Mouse (Mus musculus) liver, postnatal 0 days (tissue): ENCODE measurements around the gene Pde2a. TPM values are rescaled to one million over a fixed set of nuclear protein-coding genes. Genes with fewer than 3 reads are reported as not detected.

ENCODE experiments used
- ATAC-seq: fragments of 200-750 bp; cut with Nextera tagmentation; 2 replicates; pipeline ENCODE4 v1.8.0; 2017; ENCODE audit warnings: mild to moderate bottlenecking, moderate library complexity
- DNase-seq: peaks from one replicate; pipeline ENCODE4 v3.0.0-alpha.2; 2016
- H3K27ac ChIP-seq: fragments of 300-500 bp; sonication (generic); 2 replicates; pipeline ENCODE4 v1.5.1; 2014; ENCODE audit warnings: antibody characterized with exemption, moderate library complexity, mild to moderate bottlenecking, low read depth
- H3K27me3 ChIP-seq: fragments of 300-500 bp; sonication (generic); 2 replicates; pipeline ENCODE4 v1.6.1; 2014; ENCODE audit warnings: low read length, control low read depth, mixed read lengths; ENCODE audit not compliant: insufficient read depth
- H3K36me3 ChIP-seq: fragments of 300-500 bp; sonication (generic); replicated peaks from 2 replicates; pipeline ENCODE4 v1.6.1; 2014; ENCODE audit warnings: mild to moderate bottlenecking, control low read depth, low read length, moderate library complexity, mixed read lengths; ENCODE audit not compliant: insufficient read depth
- H3K4me1 ChIP-seq: fragments of 300-500 bp; sonication (generic); 2 replicates; pipeline ENCODE4 v1.6.1; 2014; ENCODE audit warnings: antibody characterized with exemption, mild to moderate bottlenecking, control low read depth; ENCODE audit not compliant: insufficient read depth
- H3K4me2 ChIP-seq: fragments of 300-500 bp; sonication (generic); 2 replicates; pipeline ENCODE4 v1.6.1; 2014; ENCODE audit warnings: low read depth, mild to moderate bottlenecking, low read length, moderate library complexity, mixed read lengths
- H3K4me3 ChIP-seq: fragments of 300-500 bp; sonication (generic); 2 replicates; pipeline ENCODE4 v1.5.1; 2014; ENCODE audit warnings: low read depth, low read length
- H3K9ac ChIP-seq: fragments of 300-500 bp; sonication (generic); replicated peaks from 2 replicates; pipeline ENCODE4 v1.6.1; 2014; ENCODE audit warnings: mild to moderate bottlenecking, moderate library complexity
- H3K9me3 ChIP-seq: fragments of 300-500 bp; sonication (generic); 2 replicates; pipeline ENCODE4 v1.6.1; 2016; ENCODE audit warnings: mild to moderate bottlenecking, control low read depth, low read length, mixed read lengths
- CTCF ChIP-seq: sonication (generic); IDR thresholded peaks from 2 replicates; pipeline ENCODE4 v1.5.1; 2016; ENCODE audit warnings: antibody characterized with exemption, low read depth
- EP300 ChIP-seq: IDR thresholded peaks from 2 replicates; pipeline ENCODE4 v1.6.1; 2016; ENCODE audit warnings: antibody characterized with exemption, low read depth, mild to moderate bottlenecking
- WGBS: fragments of 180-500 bp; shearing (Covaris S2); extraction: QIAGEN DNeasy Blood & Tissue Kit; methylation state at CpG from one replicate; pipeline ENCODE4 v1.1.7; 2014; ENCODE audit not compliant: insufficient replicate concordance; 5-methylcytosine and 5-hydroxymethylcytosine counted together
- polyA plus RNA-seq: library from polyadenylated mRNA; unstranded; fragments of >200 nt; fragmentation: Nextera tagmentation; extraction: Ambion mirVana; gene quantifications from 2 replicates; pipeline ENCODE4 v1.2.1, GENCODE M21; 2015

Pde2a gene
- polyA plus RNA-seq: 14.8 and 15.8 TPM in 2 replicates

DNA sequence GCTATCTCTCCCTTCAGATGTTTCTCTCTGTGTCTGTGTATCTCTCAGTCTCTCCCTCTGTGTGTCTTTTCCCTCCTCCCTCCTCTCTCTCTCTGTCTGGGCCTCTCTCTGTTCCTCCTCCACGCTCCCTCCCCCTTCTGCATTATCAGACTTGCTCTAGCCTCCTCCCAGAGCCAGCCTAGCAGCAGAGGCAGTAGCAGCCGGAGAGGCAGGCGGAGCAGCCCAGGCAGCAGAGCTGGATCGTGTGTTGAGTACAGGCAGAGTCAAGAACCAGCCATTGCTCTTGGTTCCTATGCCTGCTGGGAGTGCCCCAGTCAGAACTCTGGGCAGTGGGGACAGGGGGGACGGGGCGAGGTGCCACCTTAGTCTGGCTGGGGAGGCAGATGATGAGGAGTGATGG is at the start of gene Pde2a:
TSS of gene Pde2a (plus strand) at position 163 of the 400 bp plus-strand sequence.
- H3K4me1 ChIP-seq: peaks cover 3% of the 10 kb centered on the region; the same call in 1 of the 2 replicates
- peaks cover 13% of the 10 kb centered on the region; the same call in 1 of the 2 replicates for H3K27me3 ChIP-seq
- no peak for DNase-seq
- TF ChIP-seq CTCF: no peak
- no peak for TF ChIP-seq EP300
- no peak within 1 kb of the TSS for H3K4me2 ChIP-seq
- 23% methylated on average over 6 of the region's 6 CpGs for WGBS
- no peak within 1 kb of the TSS for H3K27ac ChIP-seq
- no peaks in the 10 kb centered on the region for H3K9me3 ChIP-seq
- H3K9ac ChIP-seq: no peak within 1 kb of the TSS
- H3K4me3 ChIP-seq: no peak within 1 kb of the TSS
- no peak for ATAC-seq
- no peaks in the 10 kb centered on the region for H3K36me3 ChIP-seq

DNA sequence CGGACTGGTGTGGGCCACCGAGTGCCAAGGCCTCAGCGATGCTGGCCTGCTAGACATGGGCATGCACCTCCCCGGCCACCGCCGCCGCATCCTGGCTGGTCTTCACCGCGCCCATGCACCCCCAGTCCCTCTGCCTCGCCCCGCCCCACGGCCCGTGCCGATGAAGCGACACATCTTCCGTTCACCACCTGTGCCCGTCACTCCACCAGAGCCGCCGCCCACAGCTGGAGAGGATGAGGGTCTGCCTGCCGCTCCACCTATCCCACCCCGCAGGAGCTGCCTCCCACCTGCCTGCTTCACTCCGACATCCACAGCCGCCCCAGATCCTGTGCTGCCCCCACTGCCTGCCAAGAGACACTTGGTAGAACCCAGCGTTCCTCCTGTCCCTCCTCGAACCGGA is 48.4 kb upstream of the Pde2a start:
- TF ChIP-seq CTCF: no peak
- no peak for TF ChIP-seq EP300
- H3K4me1 ChIP-seq: peaks cover 22% of the 10 kb centered on the region
- H3K9me3 ChIP-seq: no peaks in the 10 kb centered on the region
- ATAC-seq (no peak), DNase-seq (no peak)
- no peak overlapping the region for H3K27ac ChIP-seq
- no peak overlapping the region for H3K4me2 ChIP-seq
- H3K9ac ChIP-seq: no peak overlapping the region
- no peak overlapping the region for H3K4me3 ChIP-seq
- 88% methylated on average over 21 of the region's 26 CpGs for WGBS
- peaks cover 17% of the 10 kb centered on the region for H3K36me3 ChIP-seq
- no peaks in the 10 kb centered on the region for H3K27me3 ChIP-seq

DNA sequence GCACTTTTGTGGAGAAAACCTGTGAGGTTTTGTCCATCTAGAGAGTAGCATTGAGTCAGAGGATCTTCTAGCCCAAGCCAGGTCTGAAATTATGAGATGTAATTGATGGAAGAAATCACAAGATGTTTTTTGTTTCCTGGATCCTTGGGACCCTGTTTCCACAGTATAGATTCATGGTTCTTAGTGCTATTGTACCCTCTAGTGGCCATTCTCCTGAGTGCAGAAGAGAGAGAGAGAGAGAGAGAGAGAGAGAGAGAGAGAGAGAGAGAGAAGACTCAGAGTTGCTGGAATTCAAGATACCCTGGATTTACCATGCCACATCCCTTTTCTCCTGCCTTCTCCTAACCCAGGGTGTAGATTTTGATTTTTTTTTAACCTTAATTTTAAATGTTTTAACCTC is 47.3 kb upstream of the Pde2a start:
- Histone ChIP-seq H3K4me2 (no peak overlapping the region), H3K27me3 (no peaks in the 10 kb centered on the region), H3K4me1 (peaks cover 24% of the 10 kb centered on the region), H3K27ac (no peak overlapping the region), H3K36me3 (peaks cover 17% of the 10 kb centered on the region), H3K9me3 (no peaks in the 10 kb centered on the region), H3K9ac (no peak overlapping the region), H3K4me3 (no peak overlapping the region)
- no peak for ATAC-seq
- no peak for DNase-seq
- TF ChIP-seq CTCF: peak; percentile 80
- no peak for TF ChIP-seq EP300

DNA sequence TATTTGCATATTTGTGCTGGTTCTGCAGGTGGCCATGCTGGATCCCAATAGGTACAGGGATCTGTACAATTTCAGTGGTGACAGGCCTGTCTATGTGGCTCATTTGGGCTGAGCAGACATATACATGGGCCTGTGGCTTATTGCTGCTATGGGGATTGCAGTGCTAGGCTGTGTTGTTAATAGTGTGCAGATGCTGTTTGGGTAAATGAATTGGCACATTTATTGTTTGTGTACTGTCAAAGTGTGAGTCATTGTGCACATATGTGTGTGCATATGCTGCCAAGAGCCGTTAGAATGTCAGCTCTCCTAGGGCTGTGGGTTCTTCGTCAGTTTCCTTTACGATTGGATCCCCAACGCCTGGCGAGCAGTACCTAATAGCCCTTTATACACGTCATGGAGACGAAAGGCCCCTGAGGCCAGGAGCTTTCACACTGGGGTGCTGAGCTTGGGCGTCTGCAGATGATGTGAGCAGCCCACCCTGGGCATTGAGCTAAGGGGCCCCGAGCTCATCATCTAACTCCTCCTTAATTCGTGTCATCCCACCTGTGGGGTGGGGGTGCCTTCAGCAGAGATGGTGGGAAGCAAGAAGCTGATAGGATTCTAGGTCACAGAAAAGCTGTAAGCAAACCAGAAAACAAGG is 44.7 kb upstream of the Pde2a start:
- WGBS: 81% methylated on average over 10 of the region's 10 CpGs
- H3K4me1 ChIP-seq: peaks cover 32% of the 10 kb centered on the region
- DNase-seq: no peak
- no peak overlapping the region for H3K9ac ChIP-seq
- no peak overlapping the region for H3K4me3 ChIP-seq
- H3K9me3 ChIP-seq: no peaks in the 10 kb centered on the region
- H3K27me3 ChIP-seq: no peaks in the 10 kb centered on the region
- H3K4me2 ChIP-seq: no peak overlapping the region
- no peak for ATAC-seq
- TF ChIP-seq EP300 (no peak), CTCF (no peak)
- H3K36me3 ChIP-seq: peaks cover 13% of the 10 kb centered on the region
- H3K27ac ChIP-seq: 0 out of 2 replicates have a peak overlapping the region, but pooled peaks have one; percentile 95

DNA sequence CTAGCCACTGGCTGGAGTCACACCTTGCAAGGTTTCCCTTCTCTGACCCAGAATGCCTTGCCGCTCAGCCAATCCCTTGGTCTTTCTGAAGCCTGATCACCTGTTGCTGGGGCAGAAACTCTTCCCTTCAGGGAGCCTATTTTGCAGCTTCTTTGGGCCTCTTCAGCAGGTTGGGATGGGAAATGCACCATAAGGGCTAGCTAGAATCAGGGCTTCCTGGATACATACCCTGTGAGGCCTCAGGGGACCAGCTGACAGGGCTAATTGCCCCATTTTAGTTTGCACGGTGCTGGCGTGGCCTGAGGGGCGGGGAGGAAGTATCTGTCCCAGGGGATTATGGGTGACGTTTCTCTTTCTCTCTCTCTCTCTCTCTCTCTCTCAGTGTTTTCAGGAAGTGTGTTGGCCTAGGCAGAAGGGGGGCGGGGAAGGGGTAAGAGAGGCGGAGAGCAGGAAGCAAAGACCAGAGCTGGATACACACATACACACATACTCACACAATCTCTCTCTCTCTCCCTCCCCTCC is 43.7 kb upstream of the Pde2a start:
- H3K9ac ChIP-seq: peak overlapping the region; percentile 64
- H3K27me3 ChIP-seq: no peaks in the 10 kb centered on the region
- peak overlapping the region; percentile 95 for H3K27ac ChIP-seq
- DNase-seq (peak; percentile 81), ATAC-seq (peak; percentile 83)
- H3K4me3 ChIP-seq: peak overlapping the region; percentile 41
- peaks cover 32% of the 10 kb centered on the region for H3K4me1 ChIP-seq
- WGBS: 16% methylated on average over 7 of the region's 7 CpGs
- peaks cover 12% of the 10 kb centered on the region for H3K36me3 ChIP-seq
- peak overlapping the region; percentile 69 for H3K4me2 ChIP-seq
- TF ChIP-seq CTCF: no peak
- TF ChIP-seq EP300: peak; percentile 54; the same call in 1 of the 2 replicates
- H3K9me3 ChIP-seq: no peaks in the 10 kb centered on the region

DNA sequence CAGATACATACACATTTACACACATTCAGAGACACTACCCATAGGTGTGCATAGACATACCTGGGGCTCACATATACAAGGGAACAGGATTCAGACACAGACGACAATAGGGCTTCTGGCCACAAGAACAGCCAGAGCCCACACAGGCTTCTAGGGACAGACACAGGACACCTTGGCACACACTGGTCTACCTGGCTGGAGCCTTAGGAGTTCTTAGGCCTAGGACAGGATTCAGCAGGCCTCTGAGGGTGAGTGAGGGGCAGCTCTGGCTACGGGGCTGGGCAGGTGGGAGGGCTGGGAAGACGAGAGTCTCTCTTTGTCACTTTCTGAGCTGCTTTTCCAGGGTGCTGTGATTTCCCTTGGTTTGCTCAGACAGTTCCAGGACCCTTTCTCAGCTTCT is 43.2 kb upstream of the Pde2a start:
- H3K4me1 ChIP-seq: peaks cover 32% of the 10 kb centered on the region
- ATAC-seq (peak; percentile 1; the same call in 1 of the 2 replicates), DNase-seq (no peak)
- H3K36me3 ChIP-seq: peaks cover 12% of the 10 kb centered on the region
- TF ChIP-seq CTCF (no peak), EP300 (no peak)
- H3K9ac ChIP-seq: peak overlapping the region; percentile 64
- H3K4me2 ChIP-seq: peak overlapping the region; percentile 69
- WGBS: 43% methylated on average over 3 of the region's 3 CpGs
- peak overlapping the region; percentile 41 for H3K4me3 ChIP-seq
- H3K27ac ChIP-seq: peak overlapping the region; percentile 95
- H3K9me3 ChIP-seq: no peaks in the 10 kb centered on the region
- no peaks in the 10 kb centered on the region for H3K27me3 ChIP-seq
